Mouse (Mus musculus) testis, adult 2 months (tissue): ENCODE measurements at regions not wholly inside any gene's neighbourhood (a gene's known extent, or its start where the extent isn't known, plus 50 kb on each side); places are given as distances from the start of the nearest gene placed in this dataset.
"Not testable (repeated sequence)": the region's sequence is repeated elsewhere in the genome, so short reads cannot be mapped to it uniquely, and the experiment has no call there.

Experiments used
- H3K27ac ChIP-seq: fragments of 200-500 bp; 2 replicates; pipeline ENCODE4 v1.5.1; 2012; ENCODE audit warnings: low read depth, low read length; ENCODE audit not compliant: control insufficient read depth, insufficient read depth
- H3K27me3 ChIP-seq: fragments of 200-500 bp; 2 replicates; pipeline ENCODE4 v1.6.1; 2012; ENCODE audit warnings: mild to moderate bottlenecking, low read length, moderate library complexity; ENCODE audit not compliant: control insufficient read depth, insufficient read depth
- H3K36me3 ChIP-seq: fragments of 200-500 bp; 2 replicates; pipeline ENCODE4 v1.6.1; 2012; ENCODE audit warnings: mild to moderate bottlenecking, low read length; ENCODE audit not compliant: control insufficient read depth, insufficient read depth
- H3K4me1 ChIP-seq: fragments of 200-500 bp; 2 replicates; pipeline ENCODE4 v1.6.1; 2012; ENCODE audit warnings: low read length; ENCODE audit not compliant: control insufficient read depth, insufficient read depth
- H3K4me3 ChIP-seq: fragments of 200-500 bp; 2 replicates; pipeline ENCODE4 v1.5.1; 2012; ENCODE audit warnings: low read depth, mild to moderate bottlenecking, low read length, moderate library complexity, mixed read lengths; ENCODE audit not compliant: control insufficient read depth
- CTCF ChIP-seq: fragments of 200-500 bp; IDR thresholded peaks from 2 replicates; pipeline ENCODE4 v1.5.1; 2012; ENCODE audit warnings: low read depth, mild to moderate bottlenecking, inconsistent platforms, low read length, moderate library complexity; ENCODE audit not compliant: control insufficient read depth, insufficient read depth, insufficient replicate concordance
- POLR2A ChIP-seq: fragments of 200-500 bp; IDR thresholded peaks from 2 replicates; pipeline ENCODE4 v1.6.1; 2012; ENCODE audit warnings: low read depth, mild to moderate bottlenecking, inconsistent platforms, low read length, moderate library complexity; ENCODE audit not compliant: control insufficient read depth

GRCm38 (mm10) chr17:10150403-10150689 is 169.3 kb downstream of the Qk start:
- not testable (repeated sequence) for H3K4me1 ChIP-seq, H3K27me3 ChIP-seq, H3K27ac ChIP-seq, H3K36me3 ChIP-seq, H3K4me3 ChIP-seq

DNA sequence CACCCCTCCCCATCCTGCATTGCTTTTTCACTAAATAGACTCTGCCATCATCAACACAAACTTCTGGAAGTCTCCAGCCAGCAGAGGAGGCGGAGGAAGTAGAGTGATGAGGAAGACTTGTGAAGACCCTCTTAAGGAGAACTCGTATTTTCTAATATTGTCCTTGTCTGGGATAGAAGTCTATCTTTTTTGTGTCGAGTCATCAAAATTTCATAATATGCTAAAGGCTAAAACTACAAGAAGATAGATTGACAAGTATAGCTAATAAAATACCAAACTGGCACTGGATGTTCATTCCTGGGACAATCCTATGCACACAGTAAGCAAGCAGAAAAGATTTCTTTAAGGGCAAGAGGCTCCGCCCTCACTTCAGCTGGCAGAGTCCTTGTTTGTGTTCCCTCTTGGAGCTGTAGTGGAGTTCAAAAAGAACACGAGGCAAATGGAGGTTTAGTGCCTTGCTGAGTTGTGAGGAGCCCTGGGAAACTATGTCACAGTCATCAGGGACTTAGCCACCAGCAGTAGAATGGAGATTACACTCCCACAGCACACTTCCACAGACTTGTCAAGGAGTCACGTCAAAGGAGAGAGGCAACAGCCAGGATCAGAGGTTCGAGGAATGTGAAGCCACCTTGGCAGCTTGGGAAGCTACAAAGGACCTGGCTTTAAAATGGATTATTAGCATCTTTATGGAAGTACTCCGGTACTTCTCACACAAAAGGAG is 169.8 kb downstream of the Qk start:
- Histone ChIP-seq H3K27me3 (no peaks in the 10 kb centered on the region), H3K36me3 (no peaks in the 10 kb centered on the region), H3K4me3 (no peak overlapping the region), H3K4me1 (no peaks in the 10 kb centered on the region; the same call in 1 of the 2 replicates), H3K27ac (no peak overlapping the region)
- TF ChIP-seq CTCF = no peak
- TF ChIP-seq POLR2A = no peak

- no peaks in the 10 kb centered on the region for H3K27me3 ChIP-seq
- no peaks in the 10 kb centered on the region; the same call in 1 of the 2 replicates for H3K4me1 ChIP-seq
- no peak overlapping the region for H3K27ac ChIP-seq
- H3K4me3 ChIP-seq = no peak overlapping the region
- no peak for TF ChIP-seq CTCF
- no peak for TF ChIP-seq POLR2A
- H3K36me3 ChIP-seq = no peaks in the 10 kb centered on the region
Measured at GRCm38 (mm10) chr17:10147106-10147505, 172.5 kb downstream of the Qk start.

DNA sequence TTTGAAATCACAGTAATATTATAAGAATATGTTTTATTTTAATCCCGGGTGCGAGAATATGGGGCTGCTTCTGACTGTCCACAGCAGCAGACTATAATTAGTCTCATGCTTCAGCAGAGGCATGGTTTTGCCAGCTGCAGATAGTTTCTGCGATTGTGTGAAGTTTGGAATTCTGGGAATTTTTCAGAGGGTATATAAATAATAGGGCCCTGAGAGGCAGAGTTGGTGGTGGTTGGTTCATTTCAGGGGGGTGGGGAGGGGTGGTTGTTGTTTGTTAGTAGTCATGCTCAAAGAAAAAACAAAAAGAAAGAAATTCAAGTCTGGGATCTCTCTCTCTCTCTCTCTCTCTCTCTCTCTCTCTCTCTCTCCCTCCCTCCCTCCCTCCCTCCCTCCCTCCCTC is 173.1 kb downstream of the Qk start:
- Histone ChIP-seq H3K4me3 (no peak overlapping the region), H3K27me3 (no peaks in the 10 kb centered on the region), H3K36me3 (no peaks in the 10 kb centered on the region), H3K4me1 (no peaks in the 10 kb centered on the region; the same call in 1 of the 2 replicates), H3K27ac (no peak overlapping the region)
- TF ChIP-seq POLR2A (no peak), CTCF (no peak)

GRCm38 (mm10) chr17:10138847-10139246 is 180.8 kb downstream of the Qk start:
- H3K27me3 ChIP-seq = no peaks in the 10 kb centered on the region
- H3K36me3 ChIP-seq = no peaks in the 10 kb centered on the region
- no peak overlapping the region for H3K4me3 ChIP-seq
- no peaks in the 10 kb centered on the region for H3K4me1 ChIP-seq
- H3K27ac ChIP-seq = no peak overlapping the region
- no peak for TF ChIP-seq CTCF
- no peak for TF ChIP-seq POLR2A

- Histone ChIP-seq H3K27me3 (no peaks in the 10 kb centered on the region), H3K4me3 (no peak overlapping the region), H3K27ac (no peak overlapping the region), H3K36me3 (no peaks in the 10 kb centered on the region), H3K4me1 (no peaks in the 10 kb centered on the region)
- no peak for TF ChIP-seq POLR2A
- TF ChIP-seq CTCF = no peak
Measured at GRCm38 (mm10) chr17:10138374-10138773, 181.3 kb downstream of the Qk start.

GRCm38 (mm10) chr17:10135111-10135510 is 184.5 kb downstream of the Qk start:
- Histone ChIP-seq H3K27ac (no peak overlapping the region), H3K27me3 (no peaks in the 10 kb centered on the region), H3K4me1 (no peaks in the 10 kb centered on the region), H3K36me3 (no peaks in the 10 kb centered on the region), H3K4me3 (no peak overlapping the region)
- no peak for TF ChIP-seq POLR2A
- no peak for TF ChIP-seq CTCF

DNA sequence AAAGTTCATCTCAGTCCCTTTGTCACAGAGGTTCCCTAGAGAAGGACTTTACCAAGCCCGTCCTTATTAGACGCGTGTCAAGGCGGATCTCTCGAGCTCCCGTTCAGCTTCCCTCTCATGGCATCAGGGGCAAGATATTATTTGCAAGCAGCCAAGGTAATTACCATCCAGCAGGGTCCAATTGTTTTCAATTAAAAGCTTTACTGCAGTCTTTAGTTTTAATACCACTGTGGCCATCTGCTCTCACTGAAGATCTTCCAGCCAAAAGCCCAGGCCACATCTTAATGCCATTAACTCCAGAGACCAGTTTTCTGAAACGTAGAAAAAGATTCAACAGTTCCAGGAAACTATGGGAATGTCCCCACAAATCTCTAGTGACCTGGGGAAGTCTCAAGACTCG is 191.1 kb downstream of the Qk start:
- H3K27ac ChIP-seq = no peak overlapping the region
- no peak for TF ChIP-seq CTCF
- TF ChIP-seq POLR2A = no peak

More for the DNA sequence above, 191.1 kb downstream of the Qk start:
- no peaks in the 10 kb centered on the region for H3K36me3 ChIP-seq
- no peaks in the 10 kb centered on the region for H3K27me3 ChIP-seq
- H3K4me3 ChIP-seq = no peak overlapping the region
- no peaks in the 10 kb centered on the region for H3K4me1 ChIP-seq
